In the genomic region with DNA sequence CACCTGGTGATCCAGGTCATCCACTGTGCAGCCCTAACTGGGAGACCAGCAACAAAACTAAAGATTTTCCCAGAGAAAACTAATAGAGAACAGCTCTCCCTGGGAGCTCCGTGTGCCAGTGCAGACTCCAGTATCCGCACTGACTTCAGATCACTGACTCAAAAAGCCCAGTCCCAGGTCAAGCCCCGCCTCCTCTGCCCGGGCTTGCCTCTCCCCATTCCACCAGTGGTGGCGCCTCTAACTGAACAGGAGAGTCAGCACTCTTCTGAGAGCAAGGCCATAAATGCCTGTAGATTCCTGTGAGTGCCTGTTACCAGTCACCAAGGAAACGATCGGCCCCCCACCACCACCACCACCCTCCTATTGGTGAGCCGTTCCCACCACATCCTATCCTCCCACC, we compare ENCODE assay signal across 11 mouse cellular contexts. TPM values are rescaled to one million over a fixed set of nuclear protein-coding genes. Genes with fewer than 3 reads are reported as not detected.
DNase-seq lines count a peak whose midpoint lies in the region; ATAC-seq lines count a peak whose summit lies in the region.
"Had no signal": no experiment of that assay in that cellular context is flagged by ENCODE, and none has a peak within 500 bp of the region (broad histone marks: within the 10 kb centered on the region; RNA-seq: fewer than 3 reads in every experiment).

No protein-coding gene starts in this region.

- H3K4me2 ChIP-seq in hindbrain, embryonic 12.5 days (replicated peaks) = no peak overlapping the region
- no peak overlapping the region for H3K4me2 ChIP-seq in intestine, embryonic 14.5 days (ENCODE audit: low read length)

- WGBS in hindbrain, embryonic 10.5 days = 46% methylated on average over 8 of the region's 8 CpGs
- 43% methylated on average over 8 of the region's 8 CpGs for WGBS in hindbrain, embryonic 12.5 days
- 49% methylated on average over 8 of the region's 8 CpGs for WGBS in intestine, embryonic 14.5 days

- no peaks in the 10 kb centered on the region for H3K27me3 ChIP-seq in hindbrain, embryonic 10.5 days (ENCODE audit: insufficient read depth, poor library complexity, severe bottlenecking)
- H3K27me3 ChIP-seq in hindbrain, embryonic 12.5 days = no peaks in the 10 kb centered on the region
- no peaks in the 10 kb centered on the region for H3K27me3 ChIP-seq in intestine, embryonic 14.5 days (replicated peaks; ENCODE audit: control insufficient read depth, insufficient read depth, low read length)

- H3K27ac ChIP-seq in hindbrain, embryonic 10.5 days = no peak overlapping the region
- H3K27ac ChIP-seq in hindbrain, embryonic 12.5 days = no peak overlapping the region
- no peak overlapping the region for H3K27ac ChIP-seq in intestine, embryonic 14.5 days (ENCODE audit: low read depth)
- H3K27ac ChIP-seq: macrophage had no signal

- H3K4me1 ChIP-seq in hindbrain, embryonic 10.5 days (replicated peaks) = peaks cover 5% of the 10 kb centered on the region; the same call in 1 of the 2 replicates
- no peaks in the 10 kb centered on the region for H3K4me1 ChIP-seq in hindbrain, embryonic 12.5 days
- H3K4me1 ChIP-seq in intestine, embryonic 14.5 days (replicated peaks; ENCODE audit: control insufficient read depth, insufficient read depth, low read length) = no peaks in the 10 kb centered on the region

- peak; percentile 26 for DNase-seq in hindbrain, embryonic 10.5 days (ENCODE audit: low spot score)
- DNase-seq in retina, postnatal 1 day = peak; percentile 46
- no peak for DNase-seq in retina, embryonic 14.5 days (ENCODE audit: low spot score)
- DNase-seq in intestine, embryonic 14.5 days (ENCODE audit: low spot score) = no peak
- peak; percentile 62 for DNase-seq in thymus, postnatal 4 days
- DNase-seq in Muller cell, postnatal 12 days (ENCODE audit: inconsistent ontology term) = no peak
- no peak for DNase-seq in ovary, postnatal 10 days (ENCODE audit: low spot score)
- DNase-seq: cerebellum, postnatal 36 days; gastrocnemius, postnatal 36 days had no signal

- no peak overlapping the region for H3K4me3 ChIP-seq in hindbrain, embryonic 10.5 days
- no peak overlapping the region for H3K4me3 ChIP-seq in hindbrain, embryonic 12.5 days
- H3K4me3 ChIP-seq in intestine, embryonic 14.5 days (ENCODE audit: low read depth, low read length) = no peak overlapping the region

- H3K36me3 ChIP-seq in hindbrain, embryonic 10.5 days = no peaks in the 10 kb centered on the region
- no peaks in the 10 kb centered on the region for H3K36me3 ChIP-seq in hindbrain, embryonic 12.5 days
- no peaks in the 10 kb centered on the region for H3K36me3 ChIP-seq in intestine, embryonic 14.5 days (ENCODE audit: control insufficient read depth, insufficient read depth, low read length)

- H3K9ac ChIP-seq in hindbrain, embryonic 12.5 days = no peak overlapping the region
- no peak overlapping the region for H3K9ac ChIP-seq in intestine, embryonic 14.5 days (ENCODE audit: low read length)

- H3K9me3 ChIP-seq in hindbrain, embryonic 10.5 days = 0 out of 2 replicates have a peak, but pooled peaks cover 6% of the 10 kb centered on the region
- H3K9me3 ChIP-seq in hindbrain, embryonic 12.5 days (replicated peaks) = no peaks in the 10 kb centered on the region
- H3K9me3 ChIP-seq in intestine, embryonic 14.5 days (ENCODE audit: control insufficient read depth, low read length) = no peaks in the 10 kb centered on the region

- ATAC-seq in hindbrain, embryonic 12.5 days (ENCODE audit: low FRiP score) = no peak
- ATAC-seq in intestine, embryonic 14.5 days (replicated peaks; ENCODE audit: low FRiP score, low TSS enrichment, low read depth) = peak; percentile 50; the same call in 1 of the 2 replicates

RNA-seq across cellular contexts. Expression of a gene that starts 53.4 kb away (rescaled TPM):
- polyA plus RNA-seq in hindbrain, embryonic 10.5 days (2016; fragmentation: Nextera tagmentation; extraction: Ambion mirVana) = 70.3 and 70.5 TPM in 2 replicates
- polyA plus RNA-seq in hindbrain, embryonic 12.5 days (2016; fragmentation: Nextera tagmentation; extraction: Ambion mirVana) = 86.3 and 88.2 TPM in 2 replicates
- polyA plus RNA-seq in intestine, embryonic 14.5 days (2014; fragmentation: Nextera tagmentation; extraction: Ambion mirVana) = 54.9 and 60.1 TPM in 2 replicates

RNA-seq across cellular contexts. Expression of a gene that starts 53.4 kb away (rescaled TPM):
- 49.5 and 50.1 TPM in 2 replicates for polyA plus RNA-seq in hindbrain, embryonic 10.5 days (2016; fragmentation: Nextera tagmentation; extraction: Ambion mirVana)
- polyA plus RNA-seq in hindbrain, embryonic 12.5 days (2016; fragmentation: Nextera tagmentation; extraction: Ambion mirVana) = 57.6 and 59.7 TPM in 2 replicates
- polyA plus RNA-seq in intestine, embryonic 14.5 days (2014; fragmentation: Nextera tagmentation; extraction: Ambion mirVana) = 42.8 and 46.2 TPM in 2 replicates

Comparison
In these comparisons a context has a peak if more than half of its experiments do, and no peak if none do; other contexts are left out.
1. DNase-seq: peak in hindbrain, embryonic 10.5 days (single experiment), retina, postnatal 1 day (single experiment) and thymus, postnatal 4 days (single experiment); none in retina, embryonic 14.5 days (single experiment), intestine, embryonic 14.5 days (single experiment), Muller cell, postnatal 12 days (single experiment) and ovary, postnatal 10 days (single experiment).